Mouse (Mus musculus) midbrain, embryonic 13.5 days (tissue): Measurements from ENCODE around the gene Atp5j2. TPM values are rescaled to one million over a fixed set of nuclear protein-coding genes. Genes with fewer than 3 reads are reported as not detected.
"Not testable (repeated sequence)": the region's sequence is repeated elsewhere in the genome, so short reads cannot be mapped to it uniquely, and the experiment has no call there.

ENCODE experiments used
- ATAC-seq: fragments of 200-750 bp; cut with Nextera tagmentation; 2 replicates; pipeline ENCODE4 v1.8.0; 2017; ENCODE audit warnings: mild to moderate bottlenecking, moderate TSS enrichment, moderate library complexity
- H3K27ac ChIP-seq: fragments of 300-500 bp; sonication (generic); 2 replicates; pipeline ENCODE4 v1.5.1; 2015; ENCODE audit warnings: inconsistent platforms, mild to moderate bottlenecking, moderate library complexity
- H3K27me3 ChIP-seq: fragments of 300-500 bp; sonication (generic); 2 replicates; pipeline ENCODE4 v1.6.1; 2015; ENCODE audit warnings: mild to moderate bottlenecking, inconsistent platforms
- H3K36me3 ChIP-seq: fragments of 300-500 bp; sonication (generic); 2 replicates; pipeline ENCODE4 v1.6.1; 2015; ENCODE audit warnings: mild to moderate bottlenecking, inconsistent platforms
- H3K4me1 ChIP-seq: fragments of 300-500 bp; sonication (generic); replicated peaks from 2 replicates; pipeline ENCODE4 v1.6.1; 2015; ENCODE audit warnings: inconsistent platforms
- H3K4me2 ChIP-seq: fragments of 300-500 bp; sonication (generic); replicated peaks from 2 replicates; pipeline ENCODE4 v1.6.1; 2015; ENCODE audit warnings: moderate library complexity, mild to moderate bottlenecking, inconsistent platforms
- H3K4me3 ChIP-seq: fragments of 300-500 bp; sonication (generic); replicated peaks from 2 replicates; pipeline ENCODE4 v1.5.1; 2015; ENCODE audit warnings: mild to moderate bottlenecking, inconsistent platforms
- H3K9ac ChIP-seq: fragments of 300-500 bp; sonication (generic); replicated peaks from 2 replicates; pipeline ENCODE4 v1.6.1; 2015; ENCODE audit warnings: mild to moderate bottlenecking, inconsistent platforms
- H3K9me3 ChIP-seq: fragments of 300-500 bp; sonication (generic); 2 replicates; pipeline ENCODE4 v1.6.1; 2016; ENCODE audit warnings: mild to moderate bottlenecking, inconsistent platforms
- WGBS: fragments of 180-500 bp; shearing (Covaris S2); methylation state at CpG from one replicate; pipeline ENCODE4 v1.1.7; 2015; 5-methylcytosine and 5-hydroxymethylcytosine counted together
- polyA plus RNA-seq: library from polyadenylated mRNA; unstranded; fragments of >200 nt; fragmentation: Nextera tagmentation; extraction: Ambion mirVana; gene quantifications from 2 replicates; pipeline ENCODE4 v1.2.1, GENCODE M21; 2015

Atp5j2 gene
- 677 and 698 TPM in 2 replicates for polyA plus RNA-seq

DNA sequence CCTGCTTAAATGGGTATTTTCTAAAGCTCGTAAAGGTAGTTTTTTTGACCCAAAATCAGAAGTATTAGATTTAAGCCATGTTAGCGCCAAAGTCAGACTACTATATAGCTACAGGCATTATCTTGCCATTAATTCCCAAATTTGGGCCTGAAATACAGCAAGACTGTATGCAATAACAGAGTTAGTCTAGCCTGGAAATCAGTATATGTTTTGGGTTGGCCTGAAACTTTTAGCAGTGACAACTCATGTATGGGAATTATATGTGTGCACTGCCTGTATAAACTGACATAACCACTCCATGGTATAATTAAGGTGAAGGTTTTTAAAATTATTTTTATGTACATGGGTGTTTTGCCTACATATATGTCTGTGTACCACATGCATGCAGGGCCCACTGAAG, at the start of gene Atp5j2:
Gene Atp5j2, minus strand, starts transcription at position 101 of the 400 bp plus-strand sequence.
- Histone ChIP-seq H3K4me2 (peak within 1 kb of the TSS; percentile 92), H3K27me3 (no peaks in the 10 kb centered on the region), H3K27ac (peak within 1 kb of the TSS; percentile 84), H3K9me3 (no peaks in the 10 kb centered on the region), H3K9ac (peak within 1 kb of the TSS; percentile 97), H3K4me1 (peaks cover 28% of the 10 kb centered on the region), H3K4me3 (peak within 1 kb of the TSS; percentile 90), H3K36me3 (peaks cover 43% of the 10 kb centered on the region)
- WGBS, result 67% methylated on average over 2 of the region's 2 CpGs
- ATAC-seq, result no peak; the same call in 1 of the 2 replicates

DNA sequence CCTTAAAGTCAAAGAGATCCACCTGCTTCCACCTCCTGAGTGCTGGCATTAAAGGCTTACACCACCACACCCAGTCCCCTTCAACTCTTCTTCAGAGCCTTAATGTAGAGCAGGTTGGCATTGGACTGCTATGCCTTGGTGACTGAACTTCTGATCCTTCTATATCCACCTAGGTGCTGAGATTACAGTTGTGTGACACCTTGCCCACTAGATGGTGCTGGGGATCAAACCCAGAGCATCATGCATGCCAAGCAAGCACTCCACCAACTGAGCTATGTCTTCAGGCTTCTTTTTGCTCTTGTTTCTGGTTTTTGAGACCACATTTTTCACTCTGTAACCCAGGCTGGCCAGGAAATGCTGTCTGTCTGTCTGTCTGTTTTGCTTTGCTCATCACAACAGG, 42.8 kb upstream of the Atp5j2 start:
- Histone ChIP-seq H3K4me1 (peaks cover 21% of the 10 kb centered on the region), H3K27me3 (no peaks in the 10 kb centered on the region), H3K27ac (no peak overlapping the region), H3K36me3 (peaks cover 55% of the 10 kb centered on the region), H3K9me3 (no peaks in the 10 kb centered on the region), H3K4me2 (no peak overlapping the region), H3K9ac (no peak overlapping the region), H3K4me3 (no peak overlapping the region)
- no peak for ATAC-seq

DNA sequence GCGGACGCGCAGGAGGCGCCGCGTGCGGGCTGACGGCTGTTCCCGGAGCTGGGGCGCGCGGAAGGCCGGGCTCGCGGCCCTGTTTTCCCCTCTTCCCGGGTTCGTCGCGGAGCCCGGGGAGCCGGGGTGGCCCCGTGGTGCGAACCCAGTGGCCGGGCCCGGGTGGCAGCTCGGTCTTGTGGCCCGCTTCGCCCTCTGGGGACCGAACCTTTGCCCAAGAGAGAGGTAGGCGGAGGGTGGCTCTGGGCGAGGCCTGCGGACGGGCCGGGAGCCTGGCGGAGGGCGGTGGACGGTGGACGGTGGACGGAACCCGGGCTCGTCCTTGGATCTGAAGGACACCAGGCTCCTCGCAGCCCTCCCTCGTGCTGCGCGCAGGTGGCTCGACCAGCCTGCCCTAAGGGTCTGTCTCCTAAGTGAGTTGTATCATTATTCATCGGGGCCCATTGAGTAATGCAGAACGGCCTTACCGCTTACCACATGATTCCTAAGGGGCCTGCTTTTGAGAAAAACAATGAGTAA, 40.1 kb upstream of the Atp5j2 start:
- Histone ChIP-seq H3K4me1 (peaks cover 21% of the 10 kb centered on the region), H3K9me3 (no peaks in the 10 kb centered on the region), H3K27me3 (no peaks in the 10 kb centered on the region), H3K9ac (peak overlapping the region; percentile 98), H3K27ac (peak overlapping the region; percentile 84), H3K36me3 (peaks cover 34% of the 10 kb centered on the region), H3K4me3 (peak overlapping the region; percentile 91), H3K4me2 (peak overlapping the region; percentile 69)
- ATAC-seq, result no peak
- WGBS, result under 1% methylated on average over 38 of the region's 49 CpGs

DNA sequence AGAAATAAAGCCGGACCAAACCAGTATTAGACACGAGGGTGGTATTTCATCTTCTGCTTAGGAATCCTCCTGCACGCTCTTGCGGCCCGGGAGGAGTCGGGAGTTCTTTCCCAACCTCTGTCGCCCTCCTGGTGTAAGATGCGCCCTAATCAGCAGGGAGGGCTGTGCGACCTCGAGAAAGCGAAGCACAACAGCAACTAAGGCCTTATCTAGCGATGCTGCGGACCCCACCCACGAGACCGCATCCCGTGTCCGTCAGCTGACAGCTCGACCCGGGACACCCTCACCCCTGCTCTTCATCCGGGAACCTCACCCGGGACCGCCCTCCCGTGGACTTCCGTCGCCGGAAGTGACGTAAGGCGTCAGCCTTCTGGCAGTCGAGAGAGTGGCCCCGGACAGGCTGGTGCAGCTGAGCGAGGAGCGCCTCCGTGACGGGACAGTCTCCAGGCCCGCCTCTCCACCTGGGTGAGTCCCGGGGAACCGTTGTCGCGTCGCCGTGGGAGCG, 39.6 kb upstream of the Atp5j2 start, which contains the start of gene Zfp655:
Gene Zfp655, plus strand, starts transcription at position 349 of the 505 bp plus-strand sequence.
- Histone ChIP-seq H3K36me3 (peaks cover 31% of the 10 kb centered on the region), H3K9ac (peak within 1 kb of the TSS; percentile 98), H3K4me1 (peaks cover 21% of the 10 kb centered on the region), H3K27me3 (no peaks in the 10 kb centered on the region), H3K9me3 (no peaks in the 10 kb centered on the region), H3K4me3 (peak within 1 kb of the TSS; percentile 91), H3K27ac (peak within 1 kb of the TSS; percentile 84), H3K4me2 (peak within 1 kb of the TSS; percentile 69)
- WGBS, result 0% methylated on average over 42 of the region's 42 CpGs
- peak; percentile 98 for ATAC-seq

DNA sequence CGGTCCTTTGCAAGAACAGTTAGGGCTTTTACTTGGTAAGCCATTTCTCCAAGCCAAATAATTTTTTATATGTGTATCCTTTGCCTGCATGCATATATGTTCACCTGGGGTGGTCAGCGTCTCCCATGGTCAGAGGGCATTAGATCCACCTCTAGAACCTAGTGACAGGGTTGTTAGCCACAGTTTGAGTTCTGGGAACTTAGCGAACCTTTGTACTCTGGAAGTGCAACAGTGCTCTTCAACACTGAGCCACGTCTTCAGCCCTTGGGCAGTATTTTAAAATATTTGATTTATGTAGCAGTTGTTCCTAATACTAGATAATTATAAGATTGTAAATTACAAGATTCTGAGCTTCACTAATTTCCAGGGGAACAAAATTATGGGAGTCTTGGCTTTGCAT, 38.8 kb upstream of the Atp5j2 start:
- WGBS, result 86% methylated on average over 4 of the region's 4 CpGs
- H3K4me2 ChIP-seq, result peak overlapping the region; percentile 69
- peaks cover 24% of the 10 kb centered on the region for H3K36me3 ChIP-seq
- no peaks in the 10 kb centered on the region for H3K27me3 ChIP-seq
- no peak overlapping the region for H3K27ac ChIP-seq
- H3K9me3 ChIP-seq, result no peaks in the 10 kb centered on the region
- no peak for ATAC-seq
- peak overlapping the region; percentile 98 for H3K9ac ChIP-seq
- H3K4me1 ChIP-seq, result peaks cover 21% of the 10 kb centered on the region
- peak overlapping the region; percentile 91 for H3K4me3 ChIP-seq

DNA sequence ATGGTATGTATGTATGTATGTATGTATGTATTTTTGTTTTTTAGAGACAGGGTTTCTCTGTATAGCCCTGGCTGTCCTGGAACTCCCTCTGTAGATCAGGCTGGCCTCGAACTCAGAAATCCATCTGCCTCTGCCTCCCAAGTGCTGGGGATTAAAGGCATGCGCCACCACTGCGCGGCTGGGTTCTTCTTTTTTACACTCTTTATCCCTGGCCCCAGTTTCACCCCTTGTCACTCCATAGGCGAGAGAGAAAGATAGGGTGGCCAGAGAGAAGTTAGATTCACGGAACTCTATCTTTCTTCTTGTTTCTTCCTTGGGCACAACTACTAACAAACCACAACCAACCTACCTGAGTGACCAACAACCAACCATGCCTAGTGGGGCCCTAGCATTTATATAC, 37.4 kb upstream of the Atp5j2 start:
- H3K4me2 ChIP-seq, H3K27ac ChIP-seq, H3K4me3 ChIP-seq, ATAC-seq, H3K27me3 ChIP-seq, H3K9ac ChIP-seq, H3K9me3 ChIP-seq: not testable (repeated sequence)
- Histone ChIP-seq H3K36me3 (peaks cover 11% of the 10 kb centered on the region), H3K4me1 (peaks cover 21% of the 10 kb centered on the region)
- 85% methylated on average over 6 of the region's 6 CpGs for WGBS

DNA sequence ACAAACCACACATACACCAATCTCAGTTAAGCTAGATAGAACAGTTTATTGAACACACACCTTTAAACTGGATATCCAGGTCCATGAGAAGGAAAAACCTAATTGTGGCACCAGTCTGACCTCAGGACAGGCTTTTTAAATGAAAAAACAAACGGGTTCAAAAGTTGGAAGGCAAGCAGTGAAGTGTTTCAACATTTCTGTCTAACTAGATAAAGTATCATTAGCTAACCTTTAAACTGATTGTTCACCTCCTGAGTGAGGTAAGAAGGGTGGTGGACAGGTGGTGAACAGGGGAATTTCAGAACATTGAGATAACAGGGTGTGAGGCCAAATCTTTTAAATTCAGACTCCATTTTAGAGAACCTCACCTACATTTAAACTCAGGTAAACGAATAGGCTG, 34.6 kb upstream of the Atp5j2 start:
- H3K4me3 ChIP-seq, result no peak overlapping the region
- H3K4me1 ChIP-seq, result peaks cover 7% of the 10 kb centered on the region
- no peaks in the 10 kb centered on the region for H3K9me3 ChIP-seq
- no peak overlapping the region for H3K27ac ChIP-seq
- peaks cover 21% of the 10 kb centered on the region for H3K36me3 ChIP-seq
- no peak overlapping the region for H3K4me2 ChIP-seq
- WGBS, result 60% methylated on average over 2 of the region's 2 CpGs
- no peak for ATAC-seq
- no peaks in the 10 kb centered on the region for H3K27me3 ChIP-seq
- H3K9ac ChIP-seq, result no peak overlapping the region

DNA sequence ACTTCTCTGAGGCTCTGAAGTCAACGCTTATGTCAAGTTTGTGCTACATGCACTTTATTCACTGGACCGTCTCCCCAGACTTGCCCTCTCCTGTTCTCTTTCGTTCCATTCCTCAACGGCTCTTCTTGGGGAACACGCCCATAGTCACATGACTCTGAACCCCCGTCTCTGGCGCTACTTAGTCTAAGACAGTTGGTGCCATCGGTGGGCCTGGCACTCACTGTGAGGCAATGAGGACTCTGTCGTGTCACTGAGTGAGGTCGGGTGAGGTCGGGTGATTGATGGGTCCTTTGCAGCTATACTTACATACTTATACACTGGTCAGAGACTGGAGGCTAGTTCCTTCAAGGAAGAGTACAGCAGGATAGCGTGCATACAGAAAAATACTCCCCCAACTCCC, 31.5 kb upstream of the Atp5j2 start:
- no peak overlapping the region for H3K4me3 ChIP-seq
- ATAC-seq, result no peak
- no peaks in the 10 kb centered on the region for H3K4me1 ChIP-seq
- peaks cover 49% of the 10 kb centered on the region for H3K36me3 ChIP-seq
- H3K9ac ChIP-seq, result no peak overlapping the region
- H3K27ac ChIP-seq, result no peak overlapping the region
- no peaks in the 10 kb centered on the region for H3K27me3 ChIP-seq
- 87% methylated on average over 12 of the region's 12 CpGs for WGBS
- H3K4me2 ChIP-seq, result no peak overlapping the region
- H3K9me3 ChIP-seq, result no peaks in the 10 kb centered on the region

DNA sequence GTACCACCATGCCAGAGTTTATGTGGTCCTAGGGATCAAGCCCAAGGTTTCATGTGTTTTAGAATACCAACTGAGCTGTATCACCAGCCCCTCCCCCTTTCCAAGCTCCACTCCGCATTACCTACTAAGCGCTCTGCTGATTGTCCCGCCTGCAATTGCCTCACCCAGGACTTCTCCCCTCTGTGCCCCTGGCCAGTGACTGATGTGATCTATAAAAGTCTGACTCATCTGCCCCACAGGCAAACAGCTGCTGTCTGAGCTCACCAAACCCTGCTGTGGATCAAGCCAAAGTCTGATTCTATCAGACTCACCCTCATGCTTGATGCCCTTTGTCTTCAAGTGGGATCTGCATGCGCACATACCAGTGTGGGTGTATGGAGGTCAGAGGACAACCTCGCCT, 31.0 kb upstream of the Atp5j2 start:
- no peak overlapping the region for H3K4me3 ChIP-seq
- H3K36me3 ChIP-seq, result peaks cover 55% of the 10 kb centered on the region
- no peak for ATAC-seq
- no peaks in the 10 kb centered on the region for H3K27me3 ChIP-seq
- H3K9ac ChIP-seq, result no peak overlapping the region
- H3K9me3 ChIP-seq, result no peaks in the 10 kb centered on the region
- WGBS, result 85% methylated on average over 5 of the region's 5 CpGs
- H3K27ac ChIP-seq, result no peak overlapping the region
- H3K4me2 ChIP-seq, result no peak overlapping the region
- H3K4me1 ChIP-seq, result no peaks in the 10 kb centered on the region

DNA sequence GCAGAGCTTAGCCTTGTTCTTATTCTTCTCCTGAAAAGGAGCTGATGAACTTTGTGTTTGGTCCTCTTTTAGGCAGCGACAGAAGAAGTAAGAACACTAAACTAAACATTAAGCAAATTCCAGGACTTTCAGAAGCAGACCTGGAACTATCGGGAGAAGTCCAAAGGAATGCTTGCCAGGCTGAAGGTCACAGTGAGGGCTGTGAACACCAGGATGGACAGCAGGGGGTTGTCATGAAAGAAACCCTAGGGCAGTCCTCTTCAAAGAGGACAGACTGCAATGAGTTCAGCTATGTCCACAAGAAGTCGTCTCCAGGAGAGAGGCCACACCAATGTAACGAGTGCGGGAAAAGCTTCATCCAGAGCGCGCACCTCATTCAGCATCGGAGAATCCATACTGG, 28.1 kb upstream of the Atp5j2 start:
- H3K27me3 ChIP-seq, result no peaks in the 10 kb centered on the region
- no peak overlapping the region for H3K9ac ChIP-seq
- no peak for ATAC-seq
- no peaks in the 10 kb centered on the region for H3K4me1 ChIP-seq
- H3K36me3 ChIP-seq, result peaks cover 63% of the 10 kb centered on the region
- H3K27ac ChIP-seq, result no peak overlapping the region
- 91% methylated on average over 8 of the region's 8 CpGs for WGBS
- H3K4me3 ChIP-seq, result no peak overlapping the region
- no peaks in the 10 kb centered on the region for H3K9me3 ChIP-seq
- no peak overlapping the region for H3K4me2 ChIP-seq

DNA sequence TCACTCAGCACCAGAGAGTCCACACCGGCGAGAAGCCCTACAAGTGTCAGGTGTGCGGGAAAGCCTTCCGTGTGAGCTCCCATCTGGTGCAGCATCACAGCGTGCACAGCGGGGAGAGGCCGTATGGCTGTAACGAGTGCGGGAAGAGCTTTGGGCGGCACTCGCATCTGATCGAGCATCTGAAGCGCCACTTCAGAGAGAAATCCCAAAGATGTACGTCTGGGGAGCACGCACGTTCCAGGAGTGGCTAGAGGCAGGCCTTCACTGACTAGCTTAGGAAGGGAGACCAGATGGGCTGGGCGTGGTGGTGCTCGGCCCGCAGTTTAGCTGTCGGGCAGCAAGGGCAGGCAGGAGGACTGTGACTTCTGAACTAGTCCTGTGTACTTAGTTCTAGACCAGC, 26.8 kb upstream of the Atp5j2 start:
- Histone ChIP-seq H3K27me3 (no peaks in the 10 kb centered on the region), H3K27ac (no peak overlapping the region), H3K36me3 (peaks cover 73% of the 10 kb centered on the region), H3K4me2 (no peak overlapping the region), H3K9ac (no peak overlapping the region), H3K9me3 (no peaks in the 10 kb centered on the region), H3K4me1 (no peaks in the 10 kb centered on the region), H3K4me3 (no peak overlapping the region)
- ATAC-seq, result no peak
- WGBS, result 95% methylated on average over 20 of the region's 20 CpGs

DNA sequence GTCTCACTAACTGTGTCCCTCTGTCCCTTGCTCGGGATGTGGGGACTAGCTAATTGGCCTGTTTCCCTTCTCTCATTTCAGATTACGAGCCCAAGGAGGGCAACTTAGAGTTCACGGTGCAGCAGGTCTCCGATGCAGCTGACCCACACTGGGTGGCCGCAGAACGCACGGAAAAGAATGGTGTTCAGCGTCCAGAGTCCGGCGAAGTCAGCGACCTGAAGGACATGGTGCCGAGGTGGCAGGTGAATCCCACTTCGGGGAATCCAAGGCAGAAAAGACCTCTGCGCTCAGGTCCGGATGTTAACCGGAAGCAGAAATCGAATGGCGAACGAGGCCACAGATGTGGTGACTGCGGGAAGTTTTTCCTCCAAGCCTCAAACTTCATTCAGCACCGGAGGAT, 26.3 kb upstream of the Atp5j2 start:
- no peak for ATAC-seq
- H3K4me2 ChIP-seq, result no peak overlapping the region
- peaks cover 73% of the 10 kb centered on the region for H3K36me3 ChIP-seq
- H3K9me3 ChIP-seq, result no peaks in the 10 kb centered on the region
- H3K4me1 ChIP-seq, result no peaks in the 10 kb centered on the region
- no peak overlapping the region for H3K9ac ChIP-seq
- no peak overlapping the region for H3K4me3 ChIP-seq
- 96% methylated on average over 21 of the region's 21 CpGs for WGBS
- H3K27me3 ChIP-seq, result no peaks in the 10 kb centered on the region
- H3K27ac ChIP-seq, result no peak overlapping the region

DNA sequence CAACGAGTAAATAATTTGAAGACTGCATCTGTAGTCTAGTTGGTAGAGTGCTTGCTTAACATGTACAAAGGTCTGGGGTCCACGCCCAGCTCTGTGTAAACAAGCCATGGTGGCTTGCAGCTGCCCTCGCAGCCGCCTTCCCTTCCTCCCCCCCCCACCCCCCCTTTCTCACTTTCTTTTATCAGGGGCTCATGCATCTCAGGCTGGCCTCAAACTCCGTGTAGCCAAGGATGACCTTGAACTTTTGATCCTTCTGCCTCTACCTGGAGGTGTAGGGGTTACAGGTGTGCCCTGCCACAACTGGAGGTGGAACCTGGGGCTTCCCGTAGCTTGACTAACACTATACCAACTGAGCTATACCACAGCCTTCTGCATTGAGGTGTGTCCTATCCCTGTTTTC, 25.9 kb upstream of the Atp5j2 start:
- no peak for ATAC-seq
- Histone ChIP-seq H3K27me3 (no peaks in the 10 kb centered on the region), H3K9ac (no peak overlapping the region), H3K27ac (no peak overlapping the region), H3K9me3 (no peaks in the 10 kb centered on the region), H3K4me2 (no peak overlapping the region), H3K4me3 (no peak overlapping the region), H3K36me3 (peaks cover 73% of the 10 kb centered on the region), H3K4me1 (no peaks in the 10 kb centered on the region)
- 89% methylated on average over 6 of the region's 6 CpGs for WGBS
